Mouse (Mus musculus) bone marrow macrophage, adult 2 months (primary cell): ENCODE measurements around the gene Tbc1d10c.

ENCODE experiments used
- CTCF ChIP-seq: IDR thresholded peaks from 2 replicates; pipeline ENCODE4 v1.5.1; 2012; ENCODE audit warnings: low read depth, mild to moderate bottlenecking, low read length, moderate library complexity
- POLR2A ChIP-seq: IDR thresholded peaks from 2 replicates; pipeline ENCODE4 v1.6.1; 2012; ENCODE audit warnings: mild to moderate bottlenecking, low read depth, low read length, borderline replicate concordance

- TF ChIP-seq CTCF (no peak; the same call in 1 of the 2 replicates), POLR2A (no peak)
These were observed 21.3 kb downstream of the Tbc1d10c start for GRCm38 (mm10) chr19:4169810-4170209.
